Mouse (Mus musculus) inflammation-experienced regulatory T-cells, adult 6 months (primary cell): ENCODE measurements around the gene Ecpas. TPM values are rescaled to one million over a fixed set of nuclear protein-coding genes. Genes with fewer than 3 reads are reported as not detected.

Source experiments
- ATAC-seq: one replicate; pipeline ENCODE4 v1.8.0; 2017
- polyA plus RNA-seq, 3 experiments: library from polyadenylated mRNA; unstranded; fragments of 100-300 nt; shearing (Covaris generic); gene quantifications; one replicate each; pipeline ENCODE4 v1.2.1; 2017

Ecpas gene
- polyA plus RNA-seq, 3 experiments from 2014 or later: 20.8 to 32.6 (median 31.2) TPM

DNA sequence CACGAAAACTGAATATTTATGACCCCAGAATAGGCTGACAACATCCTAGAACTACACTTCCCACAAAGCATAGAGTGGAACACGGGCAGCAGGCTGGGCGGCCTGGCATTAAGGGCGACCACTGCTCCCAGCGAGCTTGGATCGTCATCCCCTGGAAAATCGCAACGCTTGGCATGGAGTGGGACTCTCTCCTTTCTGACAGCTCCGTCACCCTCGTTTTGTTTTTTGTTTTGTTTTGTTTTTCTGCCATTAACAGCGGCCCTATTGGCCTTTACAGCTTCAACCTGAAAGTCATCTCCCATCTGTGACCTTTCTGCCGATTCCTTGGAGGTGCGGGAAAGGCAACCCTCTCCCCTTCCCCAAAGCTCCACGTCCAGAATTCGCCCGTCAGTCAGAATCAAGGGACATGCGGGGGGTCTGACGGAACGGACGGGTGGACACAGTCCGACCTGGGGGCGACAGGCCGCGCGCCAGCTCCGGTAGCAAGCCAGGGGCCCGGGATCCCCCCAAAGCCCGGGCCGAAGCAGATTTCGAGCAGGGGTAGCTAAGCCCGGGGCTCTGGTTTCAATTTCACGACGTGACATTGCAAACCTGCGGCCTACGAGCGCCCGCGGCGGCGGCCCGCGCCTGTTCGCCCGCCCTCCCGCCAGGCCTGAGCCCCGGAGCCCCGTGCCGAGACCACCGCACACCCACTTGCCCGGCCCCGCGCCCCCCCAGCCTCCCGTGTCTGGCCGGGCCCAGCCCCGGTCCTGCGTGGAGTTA lies 1.3 kb downstream of the Ecpas start:
- peak; percentile 44 for ATAC-seq

DNA sequence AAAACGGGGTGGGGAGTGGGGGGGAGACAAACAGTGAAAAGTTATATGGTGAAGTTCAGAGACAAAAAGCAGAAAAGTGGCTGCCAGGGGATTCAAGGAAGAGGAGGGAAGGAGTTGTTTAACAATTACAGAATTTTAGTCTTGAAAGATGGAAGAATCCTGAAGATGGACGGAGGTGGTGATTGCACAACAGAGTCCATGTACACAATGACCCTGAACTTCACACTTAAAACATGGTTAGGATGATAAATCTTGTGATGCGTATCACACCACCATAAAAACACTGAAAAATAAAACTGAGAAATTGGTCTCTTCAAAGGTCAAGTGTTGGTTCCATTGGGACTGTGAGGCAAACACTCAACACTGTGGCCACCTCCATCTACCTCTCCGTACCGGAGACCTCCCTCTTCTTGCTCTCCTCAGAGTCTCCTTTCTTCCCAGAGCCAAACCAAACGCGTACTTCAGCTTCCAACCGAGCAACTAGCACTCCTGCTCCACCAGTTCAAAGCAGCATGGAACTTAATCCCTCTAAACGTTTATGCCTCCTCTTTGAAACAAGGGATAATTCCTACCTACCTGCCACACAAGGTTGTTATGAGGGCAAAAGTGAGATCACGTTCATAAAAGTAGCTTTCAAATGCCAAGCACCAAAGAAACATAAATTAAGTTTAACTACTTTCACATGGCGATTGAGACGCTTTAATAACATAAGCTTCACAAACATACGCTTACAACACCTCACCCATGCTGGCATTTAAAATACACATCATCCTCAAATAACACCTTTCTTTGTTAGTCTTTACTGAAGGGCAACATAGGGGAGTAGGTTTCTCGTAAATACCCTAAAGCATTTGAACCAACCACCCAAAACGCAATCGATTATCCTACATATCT lies 2.1 kb downstream of the Ecpas start:
- ATAC-seq: no peak

DNA sequence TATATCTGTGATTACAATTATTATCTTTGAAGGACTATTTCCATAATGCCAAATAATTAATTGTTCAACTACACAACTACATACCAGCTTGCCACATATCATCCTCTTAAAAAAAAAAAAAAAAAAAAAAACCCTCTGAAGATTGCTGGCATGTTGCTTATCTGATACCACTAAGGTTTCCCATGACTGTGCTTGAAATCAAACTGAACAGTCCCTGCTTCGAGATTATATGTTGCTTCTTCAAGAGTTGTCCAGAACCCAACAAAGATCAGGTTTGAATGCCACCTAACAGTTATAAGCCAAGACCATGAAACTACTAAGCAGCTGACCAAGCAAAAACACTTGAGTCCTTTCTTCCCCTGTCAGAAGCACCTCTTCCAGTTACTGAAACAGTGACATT lies 5.1 kb downstream of the Ecpas start:
- ATAC-seq: no peak

DNA sequence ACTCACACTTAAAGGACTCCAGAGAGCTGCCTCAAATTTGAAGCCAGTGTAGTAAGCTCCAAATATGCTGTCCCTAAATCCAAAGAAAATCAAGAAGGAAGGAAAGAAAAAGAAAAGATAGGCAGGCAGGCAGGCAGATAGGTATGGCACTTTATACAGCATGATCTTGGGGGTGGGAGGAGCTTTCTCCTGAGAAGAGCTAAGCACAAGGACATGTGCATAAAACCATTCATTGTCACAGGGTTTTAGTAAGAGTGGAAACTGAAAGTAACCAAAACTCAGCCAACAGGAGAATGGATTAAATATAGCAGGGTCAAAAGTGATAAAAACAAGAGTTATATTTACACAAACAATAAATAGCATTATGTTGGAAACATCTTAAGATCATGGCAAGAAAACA lies 14.2 kb downstream of the Ecpas start:
- ATAC-seq: peak; percentile 52

DNA sequence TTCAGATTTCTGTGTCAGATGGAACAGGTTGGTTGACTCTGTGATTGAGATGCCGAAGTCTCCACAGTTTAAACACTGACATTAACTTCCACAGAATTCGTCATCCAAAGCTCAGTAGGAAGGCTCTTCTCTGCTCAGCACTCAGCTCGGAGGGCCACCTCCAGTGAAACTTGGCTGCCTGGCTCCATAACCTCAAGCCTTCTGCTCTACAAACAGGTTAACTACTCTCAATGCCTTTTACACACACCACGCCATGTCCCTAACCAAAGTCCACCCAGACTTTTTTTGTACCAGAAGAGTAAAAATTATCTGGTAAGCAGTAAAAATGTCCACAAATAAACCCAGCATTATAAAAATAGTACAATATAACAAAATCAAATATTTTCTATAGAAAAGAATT lies 15.1 kb downstream of the Ecpas start:
- ATAC-seq: no peak

DNA sequence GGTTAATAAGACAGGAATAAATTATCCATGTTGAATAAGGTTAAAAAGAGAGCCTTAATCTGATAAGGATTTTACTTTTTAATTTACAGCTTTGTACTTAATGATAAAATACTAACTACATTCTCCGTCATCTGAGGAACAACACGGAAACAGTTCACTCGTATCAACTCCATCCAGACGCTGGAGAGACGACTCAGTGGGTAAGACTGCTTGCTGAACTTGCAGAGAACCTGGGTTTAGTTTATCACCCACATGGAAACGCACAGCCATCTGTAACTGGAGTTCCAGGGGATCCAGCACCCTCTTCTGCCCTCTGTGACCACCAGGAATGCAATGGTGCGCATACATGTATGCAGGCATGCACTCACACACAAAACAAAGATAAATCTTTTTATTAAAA lies 18.1 kb downstream of the Ecpas start:
- ATAC-seq: no peak

DNA sequence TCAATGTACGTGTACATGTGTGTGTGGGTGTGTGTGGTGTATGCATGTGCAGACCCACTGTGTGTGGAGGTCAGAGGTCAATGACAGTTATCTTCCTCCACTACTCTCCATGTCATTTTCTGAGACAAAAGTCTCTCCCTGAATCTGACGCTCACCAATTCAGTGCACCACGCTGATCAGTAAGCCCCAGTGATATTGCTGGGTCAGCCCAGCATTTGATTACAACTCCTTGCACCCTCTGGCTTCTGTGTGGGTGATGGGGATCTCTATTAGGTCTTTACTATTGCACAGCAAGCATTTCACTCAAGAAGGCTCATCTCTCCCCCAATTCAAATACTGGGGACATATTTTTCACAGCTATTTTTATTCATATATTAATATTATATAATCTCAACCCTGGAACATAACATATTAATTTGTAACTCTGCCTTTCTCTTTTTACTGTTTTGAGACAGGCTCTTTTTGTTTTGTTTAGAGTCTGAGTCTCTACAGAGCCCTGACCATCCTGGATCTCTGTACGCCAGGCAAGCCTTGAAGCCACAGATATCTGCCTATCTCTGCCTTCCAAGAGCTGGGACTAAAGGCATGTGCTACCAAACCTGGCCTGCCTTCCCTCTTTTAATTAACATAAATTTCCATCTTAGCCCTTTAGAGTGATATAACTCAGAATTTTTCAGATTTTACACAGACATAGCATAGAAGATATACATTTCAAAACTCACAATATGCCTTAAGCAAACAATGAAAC lies 22.3 kb downstream of the Ecpas start:
- ATAC-seq: no peak

DNA sequence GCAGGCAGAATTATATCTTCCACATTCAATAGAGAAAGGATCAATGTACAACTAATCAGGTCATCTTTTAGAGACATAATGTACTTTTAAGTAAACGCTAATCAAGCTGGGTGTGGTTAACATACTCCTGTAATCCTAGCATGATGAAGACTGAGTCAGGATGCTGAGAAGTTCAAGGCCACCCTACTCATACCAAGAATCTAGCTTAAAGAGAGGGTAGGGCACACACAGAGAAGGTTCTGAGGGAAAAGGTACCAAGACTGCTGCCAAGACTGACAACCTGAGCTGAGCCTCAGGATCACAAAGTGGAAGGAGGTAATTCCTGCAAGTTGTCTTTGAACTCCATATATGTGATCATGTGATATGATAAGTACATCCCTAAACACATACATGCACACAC lies 24.0 kb downstream of the Ecpas start:
- no peak for ATAC-seq

DNA sequence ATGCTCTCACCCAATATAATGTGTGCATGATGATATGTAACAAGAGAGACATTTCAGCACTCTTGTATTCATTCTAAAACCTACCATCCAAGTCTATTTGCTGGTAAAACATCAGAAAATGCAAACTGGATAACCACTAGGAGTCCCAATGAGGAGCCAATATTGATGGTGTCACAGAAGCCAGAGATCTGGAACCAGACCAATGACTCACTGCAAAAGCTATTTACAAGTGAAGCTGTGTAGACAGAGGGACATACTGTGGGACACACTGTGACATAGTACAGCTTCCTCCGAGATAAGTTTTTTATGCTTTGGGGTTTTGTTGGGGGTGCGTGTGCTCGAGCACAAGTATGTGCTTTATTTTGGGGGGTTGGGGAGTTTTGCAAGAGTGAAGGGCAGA lies 24.9 kb downstream of the Ecpas start:
- no peak for ATAC-seq

DNA sequence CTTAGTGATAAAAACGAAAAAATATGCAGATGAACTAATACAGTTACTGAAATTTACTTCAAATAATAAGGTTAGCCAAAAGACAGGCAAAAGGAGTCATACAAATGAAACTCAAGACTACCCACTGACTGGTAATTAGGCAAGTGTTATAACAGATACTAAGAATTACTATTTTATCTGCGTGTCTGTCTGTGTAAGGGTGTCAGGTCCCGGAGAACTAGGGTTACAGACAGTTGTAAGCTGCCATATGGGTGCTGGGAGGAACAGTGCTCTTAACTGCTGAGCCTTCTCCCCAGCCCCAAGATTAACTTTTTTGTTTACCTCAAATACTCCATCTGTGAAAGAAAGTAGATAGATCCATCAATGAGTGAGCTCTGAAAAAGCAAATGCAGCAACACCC lies 25.8 kb downstream of the Ecpas start:
- no peak for ATAC-seq

DNA sequence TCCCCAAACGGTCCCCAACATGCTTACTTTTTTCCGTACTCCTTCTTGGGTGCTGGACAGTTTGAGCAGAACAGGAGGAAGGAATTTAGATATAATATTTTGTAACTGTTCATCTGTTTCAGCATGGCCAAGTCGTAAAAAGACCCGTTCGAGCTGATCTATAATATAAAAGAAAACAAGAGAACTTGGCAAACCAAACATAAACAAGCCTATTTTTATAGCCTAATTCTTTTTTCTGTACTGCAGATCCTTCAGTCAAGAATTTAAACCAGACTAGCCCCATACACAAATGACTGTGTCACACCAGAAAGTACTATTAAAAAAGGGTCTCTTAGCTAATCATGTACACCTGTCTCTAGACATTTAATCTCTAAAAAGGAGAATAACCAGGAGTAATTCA lies 27.2 kb downstream of the Ecpas start:
- ATAC-seq: no peak

DNA sequence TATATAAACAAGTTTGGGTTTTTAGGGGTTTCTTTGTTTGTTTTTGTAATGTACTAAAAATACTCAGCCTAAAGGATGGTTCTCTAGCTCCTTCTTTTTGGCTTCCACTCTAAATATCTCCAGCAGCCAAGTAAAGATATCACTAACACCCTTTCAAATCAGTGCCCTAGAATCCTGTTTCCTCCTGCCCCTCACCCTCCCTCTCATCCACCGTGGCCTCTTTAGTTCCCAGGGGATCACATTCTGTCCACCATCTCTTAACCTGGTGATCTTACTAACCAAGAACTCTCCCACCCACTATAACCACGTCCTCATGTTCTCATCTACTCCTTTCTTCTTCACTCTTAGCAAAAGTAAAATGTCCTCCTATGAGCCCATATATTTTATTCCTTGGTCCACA lies 28.7 kb downstream of the Ecpas start:
- no peak for ATAC-seq

DNA sequence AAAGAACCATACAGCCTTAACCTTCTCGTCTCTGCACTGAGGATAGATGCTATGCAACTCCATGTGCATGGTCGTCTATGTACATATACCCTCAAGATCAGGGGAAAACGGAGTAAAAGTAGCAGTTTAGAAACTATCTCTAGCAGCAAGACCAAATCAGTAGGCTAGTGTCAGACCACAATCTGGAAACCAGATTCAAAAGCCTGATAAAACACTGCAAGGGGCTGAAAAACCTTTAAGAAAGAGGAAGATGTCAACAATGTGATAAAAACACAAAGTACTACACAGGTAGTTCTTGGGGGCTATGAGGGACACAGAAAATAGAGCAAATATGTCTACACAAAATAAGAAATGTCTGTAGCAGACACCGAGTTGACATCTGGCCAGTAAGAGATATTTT lies 38.2 kb downstream of the Ecpas start:
- no peak for ATAC-seq

DNA sequence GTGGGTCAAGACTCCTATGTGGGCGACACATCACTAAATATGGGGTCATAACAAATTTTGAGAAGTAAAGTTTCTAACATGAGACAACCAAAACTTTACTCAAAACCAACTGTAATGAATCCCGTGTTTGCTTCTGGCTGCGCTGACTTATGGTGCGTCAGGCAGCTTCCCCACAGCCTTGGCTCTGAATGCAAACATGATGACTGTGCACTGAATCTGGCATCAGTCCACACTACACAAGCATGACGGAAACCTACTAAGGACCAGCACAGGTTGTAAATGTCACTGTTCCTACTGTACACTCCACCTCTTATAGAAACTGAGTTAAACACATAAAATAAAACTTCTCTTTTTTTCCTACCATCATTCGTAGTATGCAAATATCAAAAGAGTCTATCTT lies 45.3 kb downstream of the Ecpas start:
- ATAC-seq: no peak

DNA sequence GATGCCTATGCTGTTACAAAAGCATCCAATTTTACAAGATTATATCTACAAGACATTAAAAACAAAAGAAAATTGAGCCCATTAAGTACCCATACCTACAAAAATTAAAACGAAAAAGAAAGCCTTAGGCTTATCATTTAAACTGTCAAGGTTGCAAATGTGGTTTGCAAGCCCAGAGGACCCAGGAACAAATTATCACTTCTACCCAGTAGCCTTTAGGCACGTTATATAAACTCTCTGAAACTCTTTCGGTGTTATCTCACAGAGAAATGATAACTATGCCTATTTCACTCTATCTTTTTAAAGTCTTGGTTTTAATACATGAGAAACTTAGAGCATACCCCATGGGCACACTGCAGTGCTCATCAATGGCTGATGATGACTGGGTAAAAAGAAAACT lies 79.6 kb downstream of the Ecpas start:
- ATAC-seq: no peak

DNA sequence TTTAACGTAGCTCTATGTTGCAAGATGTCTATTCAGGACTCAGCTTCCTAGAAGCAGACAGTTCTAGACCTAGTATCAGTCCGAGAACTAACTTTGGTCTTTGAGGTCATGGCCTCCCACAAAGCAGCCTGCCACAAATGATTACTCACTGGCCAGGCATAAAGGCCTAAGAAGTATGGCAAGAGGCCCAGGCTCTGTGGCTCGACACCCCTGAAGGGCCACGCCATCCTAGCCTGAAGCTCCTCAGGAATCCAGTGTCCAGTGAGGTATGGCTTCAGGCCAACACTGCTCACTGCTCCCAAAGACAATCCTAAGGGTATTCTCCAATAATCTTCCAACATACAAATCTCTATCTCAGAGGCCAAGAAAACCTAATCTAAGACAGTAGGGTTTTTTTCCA lies 86.6 kb downstream of the Ecpas start:
- no peak for ATAC-seq

DNA sequence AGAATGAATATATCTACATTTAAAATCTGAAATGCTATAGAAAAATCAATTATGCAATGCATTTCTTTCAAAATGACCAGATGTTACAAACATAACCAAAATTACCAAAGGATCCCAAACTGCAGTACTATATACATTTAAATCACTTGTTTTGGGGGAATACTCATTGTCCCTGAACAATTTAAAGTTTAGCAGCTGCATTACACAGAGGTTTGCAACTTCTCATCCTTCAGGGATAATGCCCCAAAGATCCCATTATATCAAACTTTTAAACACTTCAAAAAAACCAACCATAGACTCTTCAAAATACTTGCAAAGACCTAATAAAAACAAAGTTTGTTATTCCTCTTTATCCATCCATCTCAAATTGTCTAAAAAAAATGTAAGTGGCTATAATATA lies 124.9 kb downstream of the Ecpas start, which contains the start of gene Olfr267:
Olfr267 (minus strand) TSS at position 101 of the 400 bp plus-strand sequence.
- ATAC-seq: no peak

DNA sequence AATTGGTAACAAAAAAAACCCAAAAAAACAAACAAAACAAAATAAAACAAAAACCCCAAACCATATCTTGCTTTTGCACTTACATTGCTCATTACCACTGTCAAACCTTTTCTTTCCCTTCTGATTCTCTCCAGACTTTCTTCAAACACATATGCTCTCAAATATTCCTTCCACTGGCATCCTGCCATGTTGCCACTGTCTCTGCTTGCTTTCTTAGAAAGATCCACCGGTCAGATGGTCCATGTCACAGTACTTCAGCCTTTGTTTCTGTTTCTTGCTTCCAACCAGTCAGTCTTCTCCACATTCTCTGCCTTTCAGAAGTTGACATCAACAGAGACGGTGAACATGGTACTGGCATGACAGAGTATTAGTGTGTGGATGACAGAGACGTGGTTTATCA lies 125.9 kb downstream of the Ecpas start:
- ATAC-seq: no peak

DNA sequence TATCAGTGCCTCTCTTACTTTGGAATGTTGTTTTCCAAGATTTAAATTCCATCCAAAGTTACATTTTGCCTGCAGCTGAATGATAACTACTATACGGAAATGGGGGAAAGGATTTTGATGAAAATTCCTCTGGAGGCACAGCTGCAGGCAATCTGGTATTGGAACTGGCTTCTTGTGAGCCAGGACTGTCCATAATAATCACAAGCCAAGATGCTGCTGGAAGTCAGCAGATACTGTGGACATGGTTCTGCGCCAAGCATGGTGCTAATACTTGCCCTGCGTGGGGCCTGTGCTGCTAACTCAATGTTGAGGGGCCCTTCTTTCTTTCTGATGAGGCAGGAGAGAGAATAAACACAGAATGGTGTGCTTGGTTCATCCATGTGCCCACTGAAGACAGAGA lies 149.1 kb downstream of the Ecpas start:
- ATAC-seq: no peak

DNA sequence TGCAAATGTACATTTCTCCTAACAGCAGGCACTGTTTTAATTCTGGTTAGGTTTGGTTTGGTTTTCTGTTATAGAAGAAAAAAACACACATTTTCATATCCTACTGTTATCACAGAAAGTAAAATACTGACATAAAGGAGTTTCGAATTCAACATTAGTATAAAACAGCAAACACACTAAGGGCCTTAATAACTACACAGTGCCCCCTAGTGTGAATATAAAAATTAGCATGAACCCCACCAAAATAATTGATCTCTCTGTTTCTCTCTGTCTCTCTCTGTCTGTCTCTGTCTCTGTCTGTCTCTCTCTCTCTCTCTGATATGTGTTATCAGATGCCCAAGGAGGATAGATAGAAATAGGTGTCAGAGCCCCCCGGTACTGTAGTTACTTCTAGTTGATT lies 163.0 kb downstream of the Ecpas start:
- ATAC-seq: no peak

DNA sequence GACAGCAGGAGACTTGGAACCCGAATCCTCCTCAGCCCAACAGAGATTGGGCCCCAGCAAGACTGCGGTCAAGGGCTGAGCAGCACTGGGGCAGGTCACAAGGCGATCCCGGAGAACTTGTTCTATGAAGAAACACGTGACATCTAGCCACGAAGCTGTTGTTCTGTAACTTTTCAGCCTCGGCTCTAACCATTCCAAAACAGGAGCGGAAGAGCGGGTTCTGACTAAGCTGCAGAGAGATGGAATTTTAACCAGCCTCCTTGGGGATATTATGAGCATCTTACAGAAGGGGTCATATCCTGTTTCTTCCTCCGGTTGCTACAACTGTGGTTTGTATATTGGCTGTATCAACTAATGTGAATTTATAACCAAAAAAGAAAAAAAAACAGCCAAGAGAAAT lies 163.4 kb downstream of the Ecpas start:
- ATAC-seq: no peak
